Mouse (Mus musculus): ENCODE results near the gene Eya3.

The Eya3 gene

GRCm38 (mm10) chr4:132639191-132639713, 465 bp downstream of the Eya3 start:
- DNase-seq (ENCODE audit: low read depth in 2 of 2, low spot score in 2 of 2), result peak in 1 of 2 experiments; percentile 17

- peak in 1 of 2 experiments; percentile 23 for DNase-seq (ENCODE audit: low read depth in 2 of 2, low spot score in 2 of 2)
Observed at GRCm38 (mm10) chr4:132647439-132647838, 8.7 kb downstream of the Eya3 start.

- DNase-seq (ENCODE audit: low read depth in 2 of 2, low spot score in 2 of 2), result no peak
Observed at GRCm38 (mm10) chr4:132649271-132649999, 10.6 kb downstream of the Eya3 start.

GRCm38 (mm10) chr4:132652842-132653241, 14.1 kb downstream of the Eya3 start:
- DNase-seq (ENCODE audit: low read depth in 2 of 2, low spot score in 2 of 2), result no peak

DNA sequence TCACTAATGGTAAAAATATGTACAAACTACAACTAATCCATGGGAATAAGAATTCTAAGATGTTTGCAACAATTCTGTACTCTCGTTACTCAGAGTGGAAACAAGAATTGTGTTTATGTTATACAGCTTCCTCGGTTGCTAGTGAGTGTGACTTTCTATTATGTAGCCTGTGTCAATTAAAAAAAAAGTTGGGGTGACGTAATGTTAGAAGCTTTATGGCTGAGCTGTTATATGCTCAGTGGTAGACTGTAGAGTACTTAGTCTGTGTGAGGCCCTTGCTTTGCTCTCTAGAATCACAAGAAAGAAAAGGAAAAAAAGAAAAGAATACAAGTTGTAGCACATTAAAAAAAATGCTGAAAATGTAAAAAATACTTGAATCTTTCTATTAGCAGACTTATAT, 15.0 kb downstream of the Eya3 start:
- no peak for DNase-seq (ENCODE audit: low read depth in 2 of 2, low spot score in 2 of 2)

- DNase-seq (ENCODE audit: low read depth in 2 of 2, low spot score in 2 of 2), result no peak
Observed at GRCm38 (mm10) chr4:132655290-132655689, 16.5 kb downstream of the Eya3 start.

GRCm38 (mm10) chr4:132659106-132659505, 20.3 kb downstream of the Eya3 start:
- peak; percentile 11 to 17 for DNase-seq (ENCODE audit: low read depth in 2 of 2, low spot score in 2 of 2)

DNA sequence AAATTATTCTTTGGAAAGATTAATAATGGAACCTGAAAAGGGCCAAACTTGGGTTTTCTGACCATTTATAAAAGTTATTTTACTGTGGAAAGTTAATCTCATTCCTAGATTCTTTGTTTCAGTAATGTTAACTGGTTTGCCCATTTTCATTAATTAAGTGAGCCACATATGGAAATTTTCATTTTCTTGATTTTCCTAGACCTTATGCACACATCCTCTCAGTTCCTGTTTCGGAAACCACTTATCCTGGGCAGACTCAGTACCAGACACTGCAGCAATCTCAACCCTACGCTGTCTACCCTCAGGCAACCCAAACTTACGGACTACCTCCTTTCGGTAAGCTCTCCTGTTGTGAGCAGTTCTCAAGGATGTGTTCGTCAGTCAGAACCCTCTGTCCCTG, 33.9 kb downstream of the Eya3 start:
- no peak for DNase-seq (ENCODE audit: low read depth in 2 of 2, low spot score in 2 of 2)

GRCm38 (mm10) chr4:132676771-132677539, 38.2 kb downstream of the Eya3 start:
- DNase-seq (ENCODE audit: low read depth in 2 of 2, low spot score in 2 of 2), result peak; percentile 4 to 12

DNA sequence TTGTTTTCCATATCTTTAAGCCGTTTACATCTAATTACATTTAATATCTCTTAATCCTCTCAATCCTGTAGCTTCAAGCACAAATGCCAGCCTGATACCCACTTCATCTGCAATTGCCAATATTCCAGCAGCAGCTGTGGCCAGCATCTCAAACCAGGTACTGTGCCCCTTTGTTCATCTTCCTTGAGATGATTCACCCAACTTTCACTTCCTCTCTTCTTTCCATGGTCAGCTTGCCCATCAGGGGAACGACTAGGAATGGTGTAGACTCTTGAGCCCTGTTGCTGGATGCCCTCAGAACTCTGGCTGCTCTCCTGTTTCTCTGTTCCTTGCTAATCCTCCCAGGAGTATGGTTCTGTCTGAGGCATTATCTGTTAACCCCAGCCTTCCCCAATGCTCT, 50.8 kb downstream of the Eya3 start:
- DNase-seq (ENCODE audit: low read depth in 2 of 2, low spot score in 2 of 2), result no peak

GRCm38 (mm10) chr4:132693366-132693765, 54.6 kb downstream of the Eya3 start:
- no peak for DNase-seq (ENCODE audit: low read depth in 2 of 2, low spot score in 2 of 2)

DNA sequence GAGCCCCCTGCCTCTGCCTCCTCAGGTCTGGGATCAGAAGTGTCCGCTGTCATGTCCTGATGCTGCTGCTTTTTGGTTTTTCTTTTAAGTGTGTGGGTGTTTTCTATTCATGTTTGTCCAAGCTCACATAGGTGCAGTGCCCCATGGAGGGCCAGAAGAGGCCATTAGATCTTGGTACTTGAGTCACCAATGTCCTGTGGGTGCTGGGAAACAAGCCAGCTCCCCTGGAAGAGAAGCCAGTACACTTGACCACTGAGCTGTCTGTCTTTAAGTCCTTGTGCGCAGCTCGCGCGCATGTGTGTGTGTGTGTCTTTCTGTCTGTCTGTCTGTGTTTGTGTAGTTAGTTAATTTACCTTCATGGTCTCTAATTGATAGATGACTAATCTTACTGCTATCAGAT, 63.3 kb downstream of the Eya3 start:
- DNase-seq (ENCODE audit: low read depth in 2 of 2, low spot score in 2 of 2), result no peak

DNA sequence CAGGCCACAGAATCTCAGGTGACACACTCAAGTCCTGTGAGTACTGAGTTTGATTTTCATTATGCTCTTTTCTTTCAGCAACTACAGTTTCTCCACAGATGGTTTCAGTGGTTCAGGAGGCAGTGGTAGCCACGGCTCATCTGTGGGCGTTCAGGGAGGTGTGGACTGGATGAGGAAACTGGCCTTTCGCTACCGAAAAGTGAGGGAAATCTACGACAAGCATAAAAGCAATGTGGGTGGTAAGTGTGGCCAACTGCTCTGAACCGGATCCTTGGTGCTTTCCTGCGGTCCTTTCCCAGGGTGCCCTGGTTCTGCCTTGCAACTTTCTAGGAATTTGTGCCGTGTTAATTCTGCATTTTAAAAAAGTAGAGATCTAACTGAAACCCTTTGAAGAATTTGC, 68.1 kb downstream of the Eya3 start:
- no peak for DNase-seq (ENCODE audit: low read depth in 2 of 2, low spot score in 2 of 2)

DNA sequence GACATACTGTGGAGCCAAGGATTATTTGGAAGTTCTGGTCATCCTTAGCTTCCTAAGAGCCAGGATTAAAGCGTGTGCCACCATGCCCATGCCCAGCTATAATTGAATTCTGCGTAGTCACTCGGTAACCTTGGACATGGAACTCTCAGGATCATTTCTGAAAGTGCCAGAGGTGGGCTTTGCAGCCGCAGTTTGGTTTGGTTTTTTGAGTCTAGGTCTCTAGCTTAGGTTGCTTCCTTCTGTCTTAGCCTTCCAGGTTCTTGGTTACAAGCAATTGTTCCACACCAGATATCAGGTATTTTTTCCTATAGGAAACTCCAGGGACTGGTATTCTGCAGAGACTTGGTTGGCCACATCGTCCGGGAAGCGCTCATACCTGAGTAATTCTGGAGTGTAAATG, 74.4 kb downstream of the Eya3 start:
- DNase-seq (ENCODE audit: low read depth in 2 of 2, low spot score in 2 of 2), result no peak

- DNase-seq (ENCODE audit: low read depth in 2 of 2, low spot score in 2 of 2), result no peak
Observed at GRCm38 (mm10) chr4:132718251-132718650, 79.5 kb downstream of the Eya3 start.

- no peak for DNase-seq (ENCODE audit: low read depth in 2 of 2, low spot score in 2 of 2)
Observed at GRCm38 (mm10) chr4:132728233-132728632, 89.4 kb downstream of the Eya3 start.

DNA sequence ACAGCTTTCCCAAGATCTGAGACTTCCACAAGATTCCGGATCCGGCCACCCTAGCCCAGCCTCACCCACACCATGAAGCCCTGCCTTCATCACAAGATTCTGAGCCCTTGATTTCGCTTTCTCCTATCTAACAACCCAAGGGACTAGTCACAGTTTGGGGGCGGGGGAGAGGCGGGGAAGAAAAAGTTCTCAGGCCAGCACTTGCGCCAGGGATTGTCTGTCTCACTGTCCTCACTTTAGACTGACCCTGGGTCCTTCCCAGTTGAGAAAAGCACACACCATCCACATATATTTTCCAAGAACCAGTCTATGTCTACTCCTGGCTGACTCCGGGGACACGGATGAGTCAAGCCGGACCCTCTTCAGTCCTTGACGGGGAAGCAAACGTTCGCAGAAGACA, 92.8 kb downstream of the Eya3 start:
- no peak for DNase-seq (ENCODE audit: low read depth in 2 of 2, low spot score in 2 of 2)

DNA sequence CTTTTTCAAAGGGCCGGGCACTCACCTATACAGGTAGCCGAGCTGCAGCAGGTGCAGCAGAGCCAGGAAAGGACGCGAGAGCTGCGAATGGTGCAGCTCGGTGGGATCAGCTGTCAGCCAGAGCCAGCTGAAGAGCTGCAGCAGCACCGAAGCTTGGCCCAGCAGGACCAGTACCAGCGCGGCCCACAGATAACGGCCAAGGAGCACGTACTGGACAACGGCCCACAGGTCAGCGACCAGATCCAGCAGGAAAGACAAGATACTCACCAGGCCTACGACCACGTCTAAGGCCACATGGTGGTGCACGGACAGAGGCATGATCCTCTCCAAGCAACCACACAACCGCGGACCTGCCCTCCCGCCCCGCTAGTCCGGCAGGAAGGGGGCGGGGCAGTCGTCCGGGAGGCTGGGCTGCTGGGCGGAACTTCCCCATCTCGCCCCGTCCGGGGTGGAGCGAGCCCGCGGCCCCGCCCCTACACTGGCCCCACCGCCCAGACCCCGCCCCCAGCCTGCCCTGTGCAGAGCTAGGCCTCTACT, 93.4 kb downstream of the Eya3 start, which contains the start of gene Xkr8:
TSS of gene Xkr8 (minus strand) at position 399 of the 537 bp plus-strand sequence.
- peak; percentile 44 to 49 for DNase-seq (ENCODE audit: low read depth in 2 of 2, low spot score in 2 of 2)

GRCm38 (mm10) chr4:132733071-132733770, 94.4 kb downstream of the Eya3 start:
- no peak for DNase-seq (ENCODE audit: low read depth in 2 of 2, low spot score in 2 of 2)

DNA sequence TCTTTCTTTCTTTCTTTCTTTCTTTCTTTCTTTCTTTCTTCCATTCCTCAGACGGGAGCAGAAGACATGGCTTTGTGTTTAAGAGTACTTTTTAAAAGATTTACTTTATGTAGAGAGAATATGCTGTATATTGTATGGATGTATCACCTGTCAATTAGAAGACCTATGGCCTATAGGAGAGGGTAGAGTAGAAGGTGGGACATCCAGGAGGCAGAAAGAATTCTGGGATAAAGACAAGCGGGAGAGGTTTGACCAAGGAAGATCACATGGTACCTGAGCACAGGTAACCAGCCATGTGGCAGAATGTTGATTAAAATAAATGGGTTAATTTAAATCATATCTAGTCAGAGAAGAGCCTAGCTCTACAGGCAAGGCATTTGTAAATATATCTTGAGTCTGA, 96.0 kb downstream of the Eya3 start:
- DNase-seq (ENCODE audit: low read depth in 2 of 2, low spot score in 2 of 2), result no peak

- no peak for DNase-seq (ENCODE audit: low read depth in 2 of 2, low spot score in 2 of 2)
Observed at GRCm38 (mm10) chr4:132735389-132735788, 96.6 kb downstream of the Eya3 start.
